Mouse (Mus musculus) MN1 (cell line): ENCODE results near the gene Orm2.

Experiments
- DNase-seq: peaks from one replicate; pipeline ENCODE4 v3.0.0-alpha.2; 2016; ENCODE audit warnings: low spot score

The Orm2 gene

DNA sequence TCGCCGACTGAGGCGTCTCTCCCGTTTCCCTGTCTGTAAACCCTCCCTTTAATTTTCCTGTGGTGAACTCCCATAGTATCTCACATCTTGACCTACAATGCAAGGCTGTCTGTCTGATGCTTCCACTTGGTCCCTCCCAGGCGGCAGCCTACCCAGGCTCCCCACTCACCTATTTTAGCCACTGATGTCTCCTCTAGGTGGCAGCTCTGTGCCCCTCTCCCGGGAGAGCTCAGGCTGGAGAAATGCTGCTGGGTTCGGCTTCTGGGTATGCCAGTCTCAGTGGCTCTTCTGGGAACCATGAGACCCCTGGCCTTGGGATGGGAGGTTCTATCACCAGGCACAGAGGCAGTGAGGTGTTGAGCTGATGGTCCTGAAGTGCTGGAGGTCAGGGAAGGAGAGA is 15.2 kb downstream of the Orm2 start:
- no peak for DNase-seq

DNA sequence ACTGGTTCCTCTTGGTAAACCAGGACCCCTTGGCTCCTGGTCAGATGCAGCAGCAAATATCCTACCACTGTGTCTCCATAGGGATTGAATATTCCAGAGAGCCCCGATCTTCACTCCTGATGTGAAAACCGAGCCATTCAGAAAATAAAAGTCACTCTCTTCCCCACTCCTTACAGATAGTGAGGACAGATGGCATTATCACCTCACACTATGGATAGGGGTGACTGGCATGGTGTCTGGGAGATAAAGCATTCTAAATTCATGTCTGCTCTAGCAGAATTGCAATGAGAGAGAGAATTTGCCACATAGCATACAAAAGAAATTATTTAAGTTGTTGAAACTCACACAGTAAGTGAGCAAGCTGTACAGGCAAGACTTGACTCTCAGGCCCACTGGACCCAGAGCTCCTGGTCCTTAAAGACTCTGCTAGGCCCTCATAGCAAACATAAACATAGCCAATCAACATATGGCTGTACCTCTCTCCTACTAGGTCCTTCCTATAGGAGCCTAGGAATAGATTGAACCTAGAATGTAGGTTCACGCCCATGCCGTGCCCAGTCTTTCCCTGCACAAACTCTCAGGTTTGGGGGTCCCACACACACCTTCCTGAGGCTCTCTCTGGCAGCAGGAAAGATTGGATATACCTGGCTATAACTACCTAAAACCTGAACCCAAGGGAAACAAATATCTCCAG is 20.6 kb downstream of the Orm2 start:
- DNase-seq = no peak

DNA sequence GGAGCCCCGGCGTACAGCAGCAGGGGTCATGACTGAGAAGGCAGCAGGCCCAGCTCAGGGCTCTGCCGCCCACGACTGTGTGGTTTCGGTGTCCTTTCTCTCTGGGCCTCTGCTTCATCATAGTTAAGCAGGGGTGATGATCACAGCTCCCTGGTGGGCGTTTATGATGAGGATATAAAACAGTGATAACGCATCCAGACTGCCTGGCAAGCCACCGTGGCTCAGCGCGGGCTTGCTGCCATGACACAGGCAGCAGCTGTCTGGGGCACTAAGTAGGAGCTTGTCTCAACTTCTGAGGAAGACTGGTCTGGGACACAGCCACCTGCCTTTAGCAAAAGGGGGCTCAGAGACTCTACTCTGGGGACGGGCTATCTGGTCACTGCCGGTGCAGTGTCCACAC is 21.2 kb downstream of the Orm2 start:
- no peak for DNase-seq

DNA sequence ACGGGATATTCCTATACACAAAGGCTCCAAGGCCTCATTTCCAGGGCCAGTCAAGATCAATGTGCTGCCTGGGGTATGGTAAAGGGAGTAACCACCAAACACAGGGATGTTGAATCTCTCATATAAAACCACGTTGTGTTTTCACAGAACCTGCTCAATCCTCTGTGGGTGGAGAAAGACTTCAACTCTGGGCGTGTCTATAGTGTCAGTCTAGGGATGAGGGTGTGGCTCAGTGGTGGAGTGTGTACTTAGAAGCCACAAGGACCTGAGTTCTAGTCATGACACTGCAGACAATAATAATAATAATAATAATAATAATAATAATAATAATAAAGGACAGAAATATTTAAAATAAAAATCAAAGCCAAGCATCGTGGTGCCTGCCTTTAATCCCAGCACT is 22.0 kb downstream of the Orm2 start:
- no peak for DNase-seq

DNA sequence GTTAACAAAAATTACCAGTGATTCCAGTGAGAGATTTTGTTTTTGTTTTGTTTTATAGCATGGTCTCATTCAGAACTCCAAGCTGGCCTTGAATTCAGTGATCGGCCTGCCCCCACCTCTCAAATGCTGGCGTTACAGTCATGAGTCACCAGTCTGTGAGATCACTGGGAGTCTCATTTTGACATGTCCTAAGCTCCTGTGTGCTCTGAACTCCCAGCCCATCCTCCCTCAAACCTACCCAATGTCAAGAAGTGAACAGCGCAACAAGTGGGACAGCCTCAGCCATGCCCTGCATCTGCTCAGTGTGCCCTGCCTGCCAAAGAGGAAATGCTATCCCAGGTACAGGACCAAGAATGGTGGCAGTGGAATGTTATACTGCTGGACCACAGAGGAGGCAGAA is 23.0 kb downstream of the Orm2 start:
- DNase-seq = no peak

DNA sequence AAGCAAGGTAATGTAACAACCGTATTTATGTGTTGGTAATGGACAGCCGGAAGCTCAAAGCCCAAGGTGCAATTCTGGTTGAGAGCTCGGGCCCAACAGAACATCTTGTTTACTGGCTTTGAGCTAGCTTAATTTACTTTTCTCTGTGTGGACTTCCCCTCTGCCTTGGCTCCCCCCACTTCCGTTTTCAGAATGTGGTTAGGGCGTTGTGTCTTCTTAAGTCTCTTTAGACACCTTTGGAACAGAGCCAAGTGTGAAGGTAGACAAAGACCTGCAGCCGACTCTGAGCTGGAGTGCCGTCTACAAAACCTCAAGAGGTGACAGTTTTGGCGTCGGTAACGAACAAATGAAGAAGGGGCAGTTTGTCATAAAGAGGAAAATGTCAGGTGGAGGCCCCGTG is 23.5 kb downstream of the Orm2 start:
- no peak for DNase-seq

DNA sequence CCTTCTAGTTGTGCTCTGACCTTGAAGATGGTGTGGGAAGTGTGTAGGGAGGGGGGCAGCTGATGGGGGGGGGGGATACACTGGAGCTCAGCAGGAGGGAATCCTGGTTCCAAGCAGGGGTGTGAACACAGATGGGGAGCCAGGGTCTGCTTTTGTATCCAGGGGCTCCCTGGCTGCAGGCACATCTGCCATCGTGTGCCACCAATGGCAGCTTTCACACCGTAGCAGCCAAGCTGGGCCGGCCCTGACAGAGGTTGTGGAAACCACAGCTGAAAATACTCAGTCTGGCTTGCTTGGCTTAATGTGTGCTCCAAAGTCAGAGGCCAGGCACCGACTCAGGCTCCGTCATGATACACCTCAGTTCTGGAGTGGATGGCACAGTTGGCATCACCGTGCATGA is 25.8 kb downstream of the Orm2 start:
- no peak for DNase-seq

DNA sequence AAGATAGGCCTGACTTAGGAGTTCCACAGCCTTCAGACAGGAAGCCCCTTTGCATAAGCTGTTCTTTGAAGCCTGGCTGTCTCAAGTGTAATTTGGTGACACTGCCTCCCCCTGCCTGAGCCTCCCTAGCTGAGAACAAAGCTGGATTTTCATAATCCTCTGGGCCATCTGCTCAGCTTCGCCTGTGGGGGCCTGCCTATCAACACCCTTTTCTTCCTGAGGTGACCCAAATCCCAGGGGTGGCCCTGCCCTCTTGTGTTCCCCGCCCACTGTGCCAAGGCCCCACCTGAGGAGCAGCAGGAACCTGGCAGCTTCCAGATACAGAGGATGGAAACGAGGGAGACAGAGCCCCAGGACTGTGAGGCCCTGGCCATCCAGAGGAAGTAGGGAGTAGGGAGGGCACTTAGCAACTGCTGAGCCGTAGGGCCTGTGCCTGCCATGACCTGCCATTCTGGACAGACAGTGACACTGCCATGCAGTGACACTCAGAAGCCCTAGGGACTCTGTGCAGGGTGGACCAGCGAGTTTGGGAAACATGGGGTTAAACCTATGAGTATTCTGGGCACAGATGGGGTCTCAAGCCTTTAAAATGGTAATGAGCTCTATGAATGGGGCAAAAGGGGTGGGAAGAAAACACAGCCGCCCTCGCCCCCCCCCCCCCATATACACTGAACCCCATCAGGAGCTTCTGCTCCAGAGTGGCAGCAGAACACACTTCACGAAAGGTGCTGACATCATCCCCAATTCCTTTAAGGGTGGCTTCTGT is 27.1 kb downstream of the Orm2 start:
- no peak for DNase-seq

DNA sequence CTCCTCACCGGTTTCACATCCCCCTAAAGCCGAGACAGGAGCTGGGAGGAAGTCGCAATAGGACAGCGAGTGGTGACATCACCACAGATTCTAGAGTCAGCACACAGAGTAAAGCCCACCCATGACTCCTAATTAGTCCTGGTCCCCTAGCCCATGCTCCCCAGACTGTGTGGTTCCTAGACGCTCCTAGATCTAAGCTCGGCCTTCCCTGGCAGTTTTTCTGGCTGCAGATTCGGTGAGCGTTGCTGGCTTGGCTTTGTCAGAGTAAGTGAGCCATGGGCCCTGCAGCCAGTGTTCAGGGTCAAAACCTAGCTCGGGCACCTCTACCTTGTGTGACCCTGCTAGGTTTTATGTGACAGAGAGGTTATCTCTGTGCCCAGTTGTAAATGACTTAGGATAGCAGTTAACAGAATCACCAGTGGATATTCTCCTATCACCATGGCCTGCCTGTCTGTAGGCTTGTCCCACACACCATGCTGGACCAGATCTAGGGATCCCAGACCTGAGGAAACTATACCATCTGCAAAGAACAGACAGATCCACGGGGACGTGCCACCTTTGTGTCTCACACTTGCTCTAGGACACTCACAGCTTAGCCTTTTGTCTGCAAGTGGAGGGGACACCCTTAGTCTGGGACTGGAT is 27.8 kb downstream of the Orm2 start:
- no peak for DNase-seq

DNA sequence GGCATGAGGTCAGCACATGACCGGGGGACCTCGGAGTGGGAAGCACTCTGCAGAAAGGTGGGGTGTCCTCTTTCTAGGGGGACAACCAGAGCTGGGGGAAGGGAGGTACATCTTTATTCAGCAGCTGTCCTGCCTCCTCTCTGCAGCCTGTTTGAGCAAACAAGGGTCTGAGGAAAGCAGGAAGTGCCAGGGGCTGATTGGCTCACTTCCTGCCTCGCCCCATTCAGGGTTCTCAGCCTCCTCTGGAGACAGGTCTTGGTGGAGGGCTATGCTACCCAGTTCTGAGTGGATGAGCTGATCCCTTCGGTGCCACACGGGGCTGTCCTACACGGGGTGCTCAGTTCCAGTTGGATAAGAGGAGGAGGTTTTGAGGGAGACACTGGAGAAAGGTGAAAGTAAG is 29.1 kb downstream of the Orm2 start:
- no peak for DNase-seq

DNA sequence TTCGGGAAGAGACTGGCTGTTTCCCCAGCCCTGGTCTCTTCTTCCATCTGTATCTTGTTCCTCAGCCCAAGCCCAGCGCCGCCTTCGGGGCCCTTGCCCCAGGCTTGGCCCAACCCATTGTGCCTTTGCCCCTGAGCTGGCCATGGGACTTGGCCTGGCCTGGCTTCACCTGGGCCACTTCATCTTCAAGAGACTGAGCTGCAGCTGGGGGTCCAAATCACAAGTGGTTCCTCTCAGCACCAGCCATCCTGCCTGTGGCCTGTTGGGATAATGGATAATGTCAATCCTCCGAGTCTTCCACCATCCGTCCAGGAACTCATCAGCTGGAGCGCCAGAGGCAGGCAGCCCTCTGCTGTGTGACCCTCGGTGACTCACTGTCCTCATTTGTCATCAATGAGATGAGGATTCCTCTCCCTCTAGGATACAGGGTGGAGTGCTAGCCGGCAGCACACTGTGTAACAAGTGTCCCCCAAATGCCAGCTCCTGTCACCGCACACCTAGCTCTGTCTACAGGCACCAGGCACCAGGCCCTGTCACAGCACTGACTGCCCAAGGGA is 35.8 kb downstream of the Orm2 start:
- no peak for DNase-seq

DNA sequence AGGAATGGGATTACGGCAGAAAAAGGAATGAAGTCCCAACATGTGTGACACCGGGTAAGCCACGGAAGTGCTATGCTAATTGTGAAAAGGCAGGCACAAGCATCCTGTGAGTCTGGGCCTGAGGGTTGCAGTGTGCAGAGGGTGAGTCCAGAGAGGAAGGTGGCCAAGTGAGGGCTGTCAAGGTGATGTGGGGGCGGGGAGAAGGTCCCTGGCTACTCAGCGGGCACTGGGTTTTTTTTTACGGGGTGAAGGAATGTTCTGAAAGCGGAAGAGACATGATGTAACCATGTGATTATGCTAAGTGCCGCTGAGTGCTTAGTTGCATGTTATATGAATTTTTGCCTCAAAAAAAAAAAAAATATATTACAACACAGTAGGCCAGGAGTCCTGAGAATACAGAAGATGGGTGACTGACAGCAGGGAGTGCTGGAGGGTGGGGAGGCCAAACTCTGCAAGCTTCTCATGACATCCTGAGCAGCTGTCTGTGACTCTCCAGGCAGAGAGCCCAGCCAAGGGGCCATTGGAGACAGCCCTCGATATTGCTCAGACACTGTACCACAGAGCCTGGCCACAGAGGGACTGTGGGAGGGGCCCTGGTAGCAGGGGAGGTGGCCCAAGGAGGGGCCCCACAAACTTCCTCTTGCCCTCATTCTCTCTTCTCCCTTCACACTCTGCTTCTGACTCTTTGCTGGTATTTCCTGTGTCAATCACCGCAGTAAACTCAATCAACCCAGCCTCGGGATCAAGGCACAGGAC is 36.8 kb downstream of the Orm2 start:
- DNase-seq = no peak

DNA sequence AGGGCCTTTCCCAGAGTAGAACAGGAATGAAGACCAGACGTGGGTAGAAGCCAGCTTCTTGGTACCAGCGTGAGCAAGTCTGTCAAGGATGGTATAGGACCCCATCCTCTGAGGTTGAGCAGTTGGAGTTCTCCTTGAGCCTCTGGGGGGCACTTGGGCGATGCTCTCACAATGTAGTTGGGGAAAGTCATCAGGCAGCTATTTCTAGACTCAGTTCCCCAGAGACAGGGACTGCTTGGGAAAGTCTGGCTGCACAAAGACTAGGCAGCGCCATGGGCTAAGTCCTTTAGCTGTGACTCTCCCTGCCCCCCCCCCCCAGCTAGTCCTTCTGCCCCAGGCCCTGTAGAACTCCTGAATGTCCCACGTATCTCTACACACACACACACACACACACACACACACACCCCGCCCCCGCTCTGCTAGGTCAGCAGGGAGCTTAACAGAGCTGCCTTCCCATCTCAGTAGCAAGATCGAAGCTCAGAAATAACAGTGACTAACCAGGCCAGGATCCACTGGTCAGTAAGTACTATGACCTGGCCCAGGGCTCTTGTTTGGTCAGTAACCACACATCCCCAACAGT is 37.5 kb downstream of the Orm2 start:
- DNase-seq = no peak

DNA sequence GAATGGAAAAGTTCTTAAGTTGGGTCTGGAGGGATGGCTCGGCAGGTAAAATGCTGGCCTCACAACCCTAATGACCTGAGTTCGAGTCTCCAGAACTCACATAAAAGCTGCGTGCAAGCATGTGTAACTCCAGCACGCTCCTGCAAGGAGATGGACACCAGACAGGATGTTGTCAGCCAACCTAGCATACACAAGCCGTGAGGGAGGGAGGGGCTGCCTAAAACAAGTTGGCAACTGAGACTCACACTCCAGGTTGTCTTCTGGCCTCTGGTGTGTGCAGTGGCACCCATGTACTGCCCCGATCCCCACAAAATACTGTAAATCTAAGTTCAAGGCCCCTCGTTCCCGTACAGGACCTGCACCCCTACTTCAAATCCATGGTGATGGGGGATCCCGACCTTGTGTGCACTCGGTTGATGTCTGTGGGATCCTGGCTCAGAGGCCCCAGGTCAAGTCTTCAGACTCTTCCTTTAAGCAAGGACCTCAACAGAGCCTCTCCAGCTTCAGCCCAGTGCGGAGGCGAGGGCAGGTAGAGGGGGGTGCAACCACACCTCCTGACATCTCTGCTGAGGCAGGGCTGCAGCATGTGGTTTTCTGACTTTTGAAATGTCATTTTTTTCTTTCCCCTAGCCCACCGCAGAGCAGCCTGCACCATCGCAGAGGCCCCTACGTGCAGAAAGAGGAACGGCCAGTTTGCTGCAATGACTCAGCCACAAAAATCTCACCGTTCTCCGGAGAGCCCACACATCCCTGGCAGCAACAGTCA is 38.5 kb downstream of the Orm2 start:
- DNase-seq = no peak

DNA sequence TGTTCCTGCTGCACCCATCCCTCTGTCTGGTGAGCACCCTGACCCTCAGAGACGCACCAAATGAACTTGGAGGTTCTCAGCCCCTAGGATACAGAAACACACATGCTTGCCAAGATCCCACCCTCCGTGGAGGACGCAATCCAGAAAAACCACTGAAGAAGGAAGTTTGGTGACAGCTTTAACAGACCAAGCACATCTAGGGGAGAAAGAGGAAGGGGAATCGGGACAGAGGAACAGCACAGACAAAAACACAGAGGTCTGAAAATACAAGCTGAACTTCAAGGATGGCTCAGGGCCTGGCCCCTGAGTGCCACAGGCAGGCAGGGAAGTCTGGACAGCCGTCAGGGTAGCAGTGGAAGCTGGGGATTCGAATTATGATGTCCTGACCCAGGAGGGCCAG is 39.4 kb downstream of the Orm2 start:
- DNase-seq = no peak

DNA sequence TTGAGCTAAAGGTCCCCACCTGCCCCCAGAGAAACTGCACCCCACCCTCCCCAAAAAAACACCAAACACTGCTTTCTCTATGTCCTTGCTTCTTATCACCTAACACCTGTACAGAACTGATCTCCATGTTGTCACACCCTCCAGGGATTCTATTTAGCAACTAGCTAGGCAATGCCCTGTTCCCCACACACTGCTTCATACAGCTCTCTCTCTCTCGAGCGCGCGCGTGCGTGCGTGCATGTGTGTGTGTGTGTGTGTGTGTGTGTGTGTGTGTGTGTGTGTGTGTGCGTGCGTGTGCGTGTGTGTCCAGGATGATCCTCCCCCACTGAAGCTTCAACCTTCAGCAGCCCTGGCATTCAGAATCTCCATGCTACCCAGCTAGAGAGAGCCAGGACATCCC is 39.8 kb downstream of the Orm2 start:
- DNase-seq = no peak

DNA sequence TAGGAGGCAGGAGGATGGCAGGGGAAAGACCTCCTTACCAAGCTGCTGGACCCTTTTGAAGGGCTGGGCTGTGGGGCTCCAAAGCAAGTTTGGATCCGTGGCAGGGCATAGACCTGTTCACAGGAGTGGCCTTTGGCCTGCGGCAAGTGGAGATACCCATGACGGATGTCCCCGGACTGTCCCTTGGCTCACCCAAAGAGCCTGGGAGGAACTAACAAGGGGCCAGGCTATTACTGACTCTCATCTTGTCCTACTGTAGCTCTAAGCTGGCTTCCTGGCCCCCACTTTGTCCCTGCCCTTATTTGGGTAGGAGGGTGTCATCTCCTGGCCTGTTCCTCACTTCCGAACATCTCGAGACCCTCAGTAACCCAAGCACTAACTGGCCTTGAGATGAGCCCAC is 40.3 kb downstream of the Orm2 start:
- DNase-seq = no peak

DNA sequence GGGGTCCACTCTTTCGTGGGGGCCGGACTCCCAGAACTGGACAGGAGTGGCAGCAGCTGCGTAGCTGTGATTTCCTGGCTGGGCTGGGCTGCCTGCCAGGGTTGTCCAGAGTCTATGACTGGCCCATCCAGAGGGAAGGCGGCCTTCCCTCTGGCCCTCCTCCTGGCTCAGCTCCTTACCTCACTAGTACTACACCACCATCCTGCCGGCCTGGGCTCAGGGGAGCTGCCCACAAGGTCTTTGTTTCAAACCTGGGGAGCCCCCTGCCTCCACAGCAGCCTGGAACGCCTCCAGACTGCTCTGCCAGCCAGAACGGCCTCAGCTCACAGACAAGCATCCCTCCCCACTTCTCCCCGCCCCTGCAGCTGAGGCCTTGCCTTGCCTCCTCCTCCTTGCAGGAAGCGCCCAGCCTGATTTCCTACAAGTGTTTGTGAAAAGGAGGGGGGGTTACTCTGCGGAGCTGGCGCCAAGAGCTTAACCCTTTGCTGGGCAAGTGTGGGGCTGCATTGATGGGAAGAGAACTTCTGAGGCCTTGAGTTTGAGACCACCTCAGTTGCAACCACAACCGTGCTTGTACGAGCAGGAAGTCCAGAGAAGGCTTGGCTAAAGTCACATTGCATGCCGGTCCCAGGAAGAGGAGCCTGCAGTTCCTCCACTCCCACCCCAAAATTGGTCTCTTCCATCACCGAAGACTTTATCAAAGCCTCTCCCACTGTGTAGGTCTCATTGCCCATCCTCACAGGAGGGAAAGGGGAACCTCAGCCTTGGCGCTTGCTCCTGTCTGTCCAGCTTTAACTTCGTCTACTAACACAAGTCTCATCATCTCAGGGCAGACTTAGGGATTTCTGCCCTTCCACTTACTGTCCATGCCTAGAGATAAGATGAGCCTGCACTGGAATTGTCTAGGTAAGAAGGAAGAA is 41.1 kb downstream of the Orm2 start, which contains the start of gene Akna:
Gene Akna (minus strand): TSS at position 315 of the 920 bp plus-strand sequence.
- DNase-seq = peak; percentile 82

DNA sequence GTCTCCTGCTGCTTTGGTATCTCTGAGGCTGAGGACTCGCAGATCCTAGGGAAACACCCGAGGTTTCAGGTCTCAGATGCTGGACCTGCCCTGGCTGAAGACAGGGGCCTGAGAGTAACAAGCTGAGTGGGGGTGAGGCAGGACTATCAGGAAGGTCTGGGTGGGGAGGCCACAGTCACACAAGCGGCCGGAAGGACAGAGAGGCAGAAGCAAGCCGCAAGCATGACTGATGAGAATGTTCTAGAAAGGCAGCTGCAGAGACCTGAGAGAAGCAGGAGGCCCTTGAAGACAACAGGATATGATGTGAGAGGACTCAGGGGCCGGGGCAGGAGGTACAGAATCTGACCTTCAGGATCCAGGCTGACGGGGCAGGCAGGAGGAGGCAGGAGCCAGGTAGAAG is 42.0 kb downstream of the Orm2 start:
- no peak for DNase-seq

DNA sequence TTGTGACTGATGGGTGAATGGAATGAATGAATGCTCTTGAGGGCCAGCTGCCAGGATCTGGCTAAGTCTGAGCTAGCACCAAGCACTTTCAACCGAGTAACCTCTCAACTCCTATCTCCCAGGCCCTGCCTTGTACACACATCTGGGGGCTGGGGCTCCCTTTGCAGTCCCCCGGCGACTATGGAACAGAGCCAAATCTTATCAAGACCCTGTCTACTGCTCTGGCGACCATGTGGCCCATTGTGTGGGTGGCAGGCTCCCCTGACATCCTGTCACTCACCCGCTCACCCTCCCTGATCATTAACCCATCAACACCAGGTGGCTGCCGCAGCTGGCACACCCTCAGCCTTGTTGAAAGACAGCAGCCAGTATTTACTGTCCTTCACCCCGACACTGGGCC is 42.8 kb downstream of the Orm2 start:
- peak; percentile 16 for DNase-seq
